Mouse (Mus musculus) ES-CJ7 (cell line): ENCODE data around the gene Gas7.

Source experiments
- DNase-seq: peaks from one replicate; pipeline ENCODE4 v3.0.0; 2011; ENCODE audit warnings: low read depth, low spot score

Gas7 gene

GRCm38 (mm10) chr11:67454874-67455526 lies at the start of gene Gas7:
Gene Gas7, plus strand, starts transcription at chr11:67455437.
- DNase-seq: peak; percentile 38

- DNase-seq: no peak
These were observed 40.8 kb upstream of the Gas7 start for GRCm38 (mm10) chr11:67414346-67414940.

- DNase-seq: no peak
These were observed 31.7 kb upstream of the Gas7 start for GRCm38 (mm10) chr11:67423575-67423974.

GRCm38 (mm10) chr11:67428196-67428595 lies 27.0 kb upstream of the Gas7 start:
- DNase-seq: peak; percentile 53

GRCm38 (mm10) chr11:67429836-67430235 lies 25.4 kb upstream of the Gas7 start:
- no peak for DNase-seq

GRCm38 (mm10) chr11:67431116-67431645 lies 24.1 kb upstream of the Gas7 start:
- no peak for DNase-seq

GRCm38 (mm10) chr11:67431864-67432263 lies 23.4 kb upstream of the Gas7 start:
- peak; percentile 69 for DNase-seq

GRCm38 (mm10) chr11:67433763-67434162 lies 21.5 kb upstream of the Gas7 start:
- DNase-seq: no peak

GRCm38 (mm10) chr11:67438746-67439145 lies 16.5 kb upstream of the Gas7 start:
- no peak for DNase-seq

- DNase-seq: no peak
These were observed 10.0 kb upstream of the Gas7 start for GRCm38 (mm10) chr11:67445058-67445825.

GRCm38 (mm10) chr11:67451525-67451924 lies 3.7 kb upstream of the Gas7 start:
- no peak for DNase-seq

GRCm38 (mm10) chr11:67455527-67455981 lies 317 bp downstream of the Gas7 start:
- no peak for DNase-seq

- DNase-seq: no peak
These were observed 792 bp downstream of the Gas7 start for GRCm38 (mm10) chr11:67456029-67456428.

- DNase-seq: peak; percentile 46
These were observed 2.9 kb downstream of the Gas7 start for GRCm38 (mm10) chr11:67458171-67458570.

- no peak for DNase-seq
These were observed 11.9 kb downstream of the Gas7 start for GRCm38 (mm10) chr11:67467132-67467531.

- peak; percentile 53 for DNase-seq
These were observed 13.6 kb downstream of the Gas7 start for GRCm38 (mm10) chr11:67468846-67469245.

- DNase-seq: peak; percentile 38
These were observed 19.4 kb downstream of the Gas7 start for GRCm38 (mm10) chr11:67474590-67474989.

- DNase-seq: no peak
These were observed 24.3 kb downstream of the Gas7 start for GRCm38 (mm10) chr11:67479534-67479933.

GRCm38 (mm10) chr11:67480204-67480956 lies 25.1 kb downstream of the Gas7 start:
- no peak for DNase-seq

GRCm38 (mm10) chr11:67481691-67482090 lies 26.5 kb downstream of the Gas7 start:
- no peak for DNase-seq

GRCm38 (mm10) chr11:67482217-67482760 lies 27.1 kb downstream of the Gas7 start:
- DNase-seq: no peak
